1 mouse cellular context compared by ENCODE assay signal in the genomic region with DNA sequence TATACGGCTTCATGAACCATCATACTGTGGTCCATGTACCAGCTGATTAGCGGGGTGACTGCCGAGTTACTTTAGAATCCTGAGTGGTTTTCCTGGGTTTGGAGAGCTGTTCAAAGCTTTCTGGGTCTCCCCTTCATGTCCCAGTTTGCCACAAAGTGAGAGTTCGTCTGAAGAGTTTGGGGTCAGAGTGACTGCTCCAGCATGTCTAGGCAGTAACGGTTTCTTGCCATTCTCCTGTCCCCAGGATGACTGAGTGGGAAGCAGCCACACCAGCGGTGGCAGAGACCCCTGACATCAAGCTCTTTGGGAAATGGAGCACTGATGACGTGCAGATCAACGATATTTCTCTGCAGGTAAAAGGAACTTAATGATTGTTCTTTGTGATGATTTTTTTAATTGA.
TF ChIP-seq lines count a peak whose summit lies in the region.

No protein-coding gene starts in this region.

TF ChIP-seq in CH12.LX, 34 proteins besides CTCF, POLR2A, EP300 and RAD21 (continued from another document):
- TF ChIP-seq ZKSCAN1 (IDR thresholded peaks at IDR 0.05; ENCODE audit: borderline replicate concordance, low read depth, low read length) = no peak
- TF ChIP-seq GABPA (IDR thresholded peaks at IDR 0.05; ENCODE audit: insufficient replicate concordance, low read depth, low read length) = no peak
- TF ChIP-seq ELF1 (IDR thresholded peaks at IDR 0.05; ENCODE audit: low read depth, low read length) = no peak
- TF ChIP-seq JUN (IDR thresholded peaks at IDR 0.05; ENCODE audit: insufficient read depth, low read depth, low read length) = no peak
- TF ChIP-seq MAZ (IDR thresholded peaks at IDR 0.05; ENCODE audit: low read depth, low read length) = no peak
- TF ChIP-seq CHD1 (IDR thresholded peaks at IDR 0.05; ENCODE audit: low read depth, low read length) = no peak
TF ChIP-seq in CH12.LX: peak in this region for 0.
